Mouse (Mus musculus) frontal cortex, postnatal 14 days (tissue): ENCODE measurements around the gene Ccdc71l.

Experiments used
- DNase-seq, 2 experiments: peaks; one replicate each; pipeline ENCODE4 v3.0.0; 2022; ENCODE audit warnings: low spot score in 2 of 2

Gene Ccdc71l

DNA sequence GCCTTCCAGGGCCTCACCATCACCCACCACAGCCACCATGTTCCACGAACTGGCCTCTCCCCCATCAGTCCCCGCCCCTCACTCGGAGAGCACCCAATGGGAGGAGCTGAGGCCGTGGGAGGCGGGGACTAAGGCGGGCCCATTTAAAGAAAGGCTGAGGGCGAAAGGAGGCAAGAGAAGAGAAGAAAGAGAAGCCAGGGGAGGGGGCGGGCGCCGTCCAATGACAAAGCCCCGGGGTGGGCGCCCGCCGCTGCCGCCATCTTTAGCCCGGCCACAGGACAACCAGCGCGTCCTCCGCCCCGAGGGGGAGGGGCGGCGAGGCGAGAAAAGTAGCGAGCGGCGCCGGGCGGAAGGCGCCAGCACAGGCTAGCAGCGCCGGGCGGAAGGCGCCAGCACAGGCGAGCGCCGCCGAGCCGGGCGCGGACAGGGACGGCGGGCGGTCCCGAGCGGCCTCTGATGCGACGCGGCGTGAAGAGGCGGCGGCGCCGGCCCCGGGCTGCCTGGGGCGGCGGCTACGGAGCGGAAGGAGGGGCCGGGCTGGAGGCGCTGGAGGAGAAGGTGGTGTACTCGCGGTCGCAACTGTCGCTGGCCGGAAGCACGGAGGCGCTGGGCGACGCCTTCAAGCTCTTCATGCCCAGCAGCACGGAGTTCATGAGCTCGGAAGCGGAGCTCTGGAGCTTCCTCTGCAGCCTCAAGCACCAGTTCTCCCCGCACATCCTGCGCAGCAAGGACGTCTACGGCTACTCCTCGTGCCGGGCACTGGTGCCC is at the start of gene Ccdc71l:
Ccdc71l (plus strand) TSS at position 177 of the 768 bp plus-strand sequence.
- DNase-seq, result peak; percentile 73 to 74

DNA sequence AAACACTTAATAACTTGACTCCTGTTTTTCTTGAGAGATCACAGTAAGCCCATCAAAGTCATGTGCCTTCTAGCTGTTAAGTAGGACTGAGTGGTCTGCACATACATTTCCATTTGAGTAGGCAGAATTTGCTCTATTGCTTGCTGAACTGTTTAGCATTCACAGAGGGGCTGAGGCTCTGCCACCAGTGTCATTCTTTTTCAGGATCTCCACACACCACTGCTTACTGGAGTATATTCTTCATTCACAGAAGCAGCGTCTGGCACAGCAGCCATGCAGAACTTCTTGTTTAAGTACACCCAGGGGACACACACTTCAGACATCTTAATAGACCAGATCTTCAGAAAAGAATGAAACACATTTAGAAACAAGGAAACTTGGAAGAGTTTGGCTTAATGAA is 39.4 kb upstream of the Ccdc71l start:
- no peak for DNase-seq

DNA sequence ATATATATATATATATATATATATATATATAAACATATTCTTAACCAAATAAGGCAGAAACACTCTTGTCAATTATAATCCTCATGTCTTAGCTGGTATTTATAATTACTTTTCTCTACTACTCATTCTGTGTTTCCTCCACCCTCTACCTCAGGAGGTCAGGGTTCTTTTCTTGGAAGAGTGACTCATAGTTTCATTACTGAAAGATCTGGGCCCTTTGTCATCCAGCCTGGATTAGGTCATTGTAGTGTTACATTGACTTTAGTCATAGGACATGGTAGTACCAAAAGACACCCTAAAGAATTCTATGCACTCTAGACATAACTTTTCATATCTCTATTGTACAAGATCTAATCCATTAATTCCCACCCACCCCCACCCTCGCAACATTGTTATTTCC is 35.0 kb upstream of the Ccdc71l start:
- no peak for DNase-seq

DNA sequence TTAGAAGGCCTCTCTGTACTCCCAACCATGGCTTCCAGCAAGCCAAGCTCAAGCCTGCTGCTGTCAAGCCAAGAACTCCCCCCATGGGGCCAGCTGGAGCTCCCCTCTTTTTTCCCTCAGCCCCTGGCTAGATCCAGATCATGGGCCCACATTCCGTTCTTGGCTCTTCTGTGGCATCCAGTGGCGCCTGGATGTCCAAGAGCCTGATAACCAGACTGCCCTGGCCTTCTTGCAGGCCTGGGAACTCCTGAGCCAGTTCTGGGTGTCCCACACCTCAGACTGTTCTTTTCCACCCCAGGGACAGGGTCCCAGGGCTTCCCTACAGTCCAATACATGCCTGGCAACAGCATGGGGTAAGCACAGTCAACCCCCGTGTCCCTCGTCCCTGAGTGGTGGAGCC is 32.4 kb upstream of the Ccdc71l start:
- no peak for DNase-seq

DNA sequence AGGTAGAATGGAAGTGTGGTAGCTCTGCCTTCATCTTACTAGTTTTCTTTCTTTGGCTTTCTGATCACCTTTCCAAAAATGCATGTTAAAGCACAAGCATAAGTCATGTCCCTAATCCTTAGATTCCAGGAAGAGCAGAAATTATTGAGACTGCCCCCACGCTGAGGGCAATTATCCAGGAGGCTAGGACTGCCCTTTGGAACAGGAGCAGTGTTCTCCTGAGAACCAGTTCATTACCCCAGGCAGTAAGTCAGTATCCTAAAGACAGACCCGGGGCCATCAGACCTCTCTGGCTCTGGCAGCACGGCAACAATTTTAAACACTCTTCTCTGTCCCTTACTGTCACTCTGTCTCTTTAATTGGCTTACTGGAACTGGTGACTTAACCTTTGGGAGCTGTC is 30.0 kb upstream of the Ccdc71l start:
- DNase-seq, result no peak

DNA sequence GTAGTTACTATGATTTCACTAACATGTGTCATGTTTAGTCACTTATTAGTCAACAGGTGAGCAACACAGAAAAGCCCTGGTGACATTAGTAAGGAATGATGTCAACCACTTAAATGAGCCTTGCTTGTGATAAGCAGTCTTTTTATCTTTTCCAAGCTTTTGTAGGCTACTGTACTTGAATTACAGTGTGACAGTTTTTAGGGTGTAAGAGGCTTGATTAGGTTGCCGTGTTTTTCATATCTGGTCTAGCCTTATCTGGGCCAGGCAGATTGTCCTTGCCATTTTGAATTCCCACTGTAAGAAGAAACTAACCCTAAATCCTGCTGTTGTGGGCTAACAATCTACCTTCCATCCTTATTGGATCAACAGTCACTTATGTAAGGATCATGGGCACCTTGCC is 26.6 kb upstream of the Ccdc71l start:
- no peak for DNase-seq

DNA sequence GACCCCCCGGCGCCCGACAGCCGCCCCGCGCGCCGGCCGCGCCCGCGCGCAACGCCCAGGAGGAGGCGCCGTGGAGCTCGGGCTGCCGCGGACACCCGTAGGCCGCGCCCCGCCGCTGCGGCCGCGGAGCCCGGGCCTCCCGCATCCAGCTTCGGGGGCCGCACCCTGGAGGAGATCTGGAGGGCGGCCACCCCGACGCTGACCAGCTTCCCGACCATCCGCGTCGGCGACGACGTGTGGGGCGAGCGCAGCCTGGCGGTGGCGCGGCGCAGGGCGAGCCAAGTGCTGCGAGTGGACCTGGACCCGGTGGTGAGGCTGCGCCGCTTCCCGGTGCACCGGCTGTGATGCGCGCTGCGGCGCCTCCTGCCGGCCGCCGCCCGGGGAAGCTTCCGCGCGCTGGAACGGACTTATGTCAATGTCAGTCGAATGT is 807 bp downstream of the Ccdc71l start:
- DNase-seq, result peak; percentile 80 to 84

DNA sequence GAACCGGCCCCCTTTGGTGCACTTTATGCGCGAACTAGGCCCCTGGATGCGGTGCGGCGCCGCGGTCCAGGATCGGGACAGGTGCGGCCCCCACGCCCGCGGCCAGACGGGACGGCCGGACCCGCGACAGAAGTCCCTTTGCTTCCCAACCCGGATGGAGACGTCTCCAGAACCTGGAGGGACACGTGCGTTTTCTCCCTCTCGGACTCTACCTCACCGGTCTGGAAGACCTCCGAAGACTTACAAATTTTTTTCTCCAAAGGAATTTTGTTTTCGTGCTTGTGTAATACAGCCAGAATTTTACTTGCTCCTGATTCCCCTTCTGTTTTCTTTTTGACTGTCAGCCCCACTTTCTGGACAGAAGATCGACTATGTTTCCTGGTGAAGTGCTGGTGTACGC is 1.2 kb downstream of the Ccdc71l start:
- DNase-seq, result no peak

DNA sequence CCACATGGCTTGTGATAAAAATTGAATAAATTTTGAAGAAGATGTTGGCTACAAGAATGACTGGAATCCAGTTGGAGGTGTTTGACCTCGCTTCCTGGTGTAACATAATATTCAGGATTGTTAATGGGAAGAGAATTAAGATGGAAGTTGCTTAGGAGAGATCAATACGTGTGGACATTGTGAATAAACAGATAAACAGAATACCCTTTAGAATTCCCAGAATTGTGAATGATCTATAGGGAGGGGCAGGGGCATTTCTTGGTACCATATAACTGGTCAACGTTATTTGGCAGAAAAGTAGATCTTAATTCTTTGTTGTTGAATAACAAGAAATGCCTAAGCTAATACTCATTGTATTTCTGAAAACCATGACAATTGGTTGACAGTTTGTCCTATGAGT is 2.0 kb downstream of the Ccdc71l start:
- DNase-seq, result no peak

DNA sequence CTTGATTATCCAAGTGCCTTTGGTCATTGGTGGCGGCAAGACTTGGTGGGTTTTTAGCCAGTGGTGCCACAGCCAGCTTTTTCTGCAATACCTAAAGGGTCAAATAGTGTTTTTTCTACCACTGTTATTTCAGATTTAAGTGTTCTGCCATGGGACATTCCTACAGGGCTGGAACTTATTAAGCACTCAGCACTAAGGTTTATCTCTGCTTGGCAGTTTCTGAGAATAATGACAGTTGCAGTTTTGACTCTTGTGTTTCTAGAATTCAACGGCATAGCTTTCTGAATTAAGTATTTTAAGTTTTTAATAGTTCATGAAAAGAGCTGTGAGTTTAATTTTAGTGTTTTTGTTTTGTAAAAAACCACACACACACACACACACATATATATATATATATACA is 2.5 kb downstream of the Ccdc71l start:
- no peak for DNase-seq

DNA sequence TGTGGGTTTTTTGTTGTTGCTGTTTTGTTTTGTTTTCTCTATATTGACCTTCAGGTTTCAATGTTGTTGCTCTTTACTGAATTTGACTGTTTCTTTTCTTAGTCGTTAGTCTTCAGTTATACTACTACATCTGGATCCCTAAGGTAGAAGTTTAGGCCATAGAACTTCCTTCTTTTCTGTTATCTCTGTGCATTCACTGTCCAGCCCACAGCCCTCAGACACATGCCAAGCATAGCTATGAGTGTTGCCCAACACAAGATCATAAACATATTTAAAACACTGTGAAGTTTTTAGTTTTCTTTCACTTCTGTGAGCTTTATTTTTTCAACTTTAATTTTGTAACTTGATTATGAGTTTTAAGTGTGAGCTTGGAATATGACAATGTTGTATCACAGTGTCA is 41.0 kb downstream of the Ccdc71l start:
- no peak for DNase-seq

DNA sequence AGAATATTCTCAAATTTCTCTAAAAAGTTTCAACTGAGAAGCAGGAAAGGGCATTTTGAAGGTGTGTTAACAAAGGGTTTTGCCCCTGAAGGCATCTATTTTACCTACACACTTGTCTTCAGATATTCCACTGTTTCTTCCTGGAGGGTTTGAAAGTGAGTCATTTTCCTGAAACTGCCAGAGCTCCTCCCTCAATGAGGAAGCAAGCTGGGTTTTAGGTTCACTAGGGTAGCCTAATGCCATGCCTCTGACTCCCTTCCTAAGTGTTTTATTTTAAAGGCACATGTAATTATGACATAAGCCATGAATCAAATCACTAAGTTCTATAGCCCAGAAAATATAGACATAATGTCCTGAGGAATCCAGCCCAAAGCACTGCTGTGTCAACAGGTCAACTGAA is 49.3 kb downstream of the Ccdc71l start:
- no peak for DNase-seq

DNA sequence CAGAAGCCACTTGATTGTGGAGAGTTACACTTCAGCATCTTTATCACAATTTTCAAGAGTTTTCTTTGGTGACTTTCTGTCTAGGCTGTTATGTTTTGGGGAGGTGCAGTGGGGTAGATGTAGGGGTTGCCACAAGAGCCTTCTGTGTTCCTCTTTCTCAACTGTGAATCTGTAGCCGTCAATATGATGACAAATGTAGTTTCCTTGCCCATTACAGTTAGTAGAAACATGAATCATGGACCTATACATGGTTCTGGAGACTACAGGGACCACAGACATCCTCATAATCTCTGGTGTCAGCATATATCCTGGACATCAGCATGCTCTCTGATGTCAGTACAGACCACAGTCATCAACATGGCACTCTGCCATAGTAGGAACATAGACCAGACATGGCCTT is 52.5 kb downstream of the Ccdc71l start:
- DNase-seq, result no peak
